Mouse (Mus musculus) yolk sac, embryonic 10.5 days (tissue): ENCODE measurements around the gene Arpp19.

Source experiments
- DNase-seq: peaks from one replicate; pipeline ENCODE4 v3.0.0-alpha.2; 2017; ENCODE audit warnings: low spot score

The Arpp19 gene

GRCm38 (mm10) chr9:75037451-75038356 is at the start of gene Arpp19:
Arpp19 (plus strand) TSS chr9:75037614.
- DNase-seq: peak; percentile 90

- no peak for DNase-seq
Observed at GRCm38 (mm10) chr9:74988893-74989460, 48.4 kb upstream of the Arpp19 start.

- no peak for DNase-seq
Observed at GRCm38 (mm10) chr9:74989990-74990389, 47.4 kb upstream of the Arpp19 start.

GRCm38 (mm10) chr9:74994611-74995257 is 42.7 kb upstream of the Arpp19 start:
- no peak for DNase-seq

- DNase-seq: no peak
Observed at GRCm38 (mm10) chr9:74996349-74996748, 41.1 kb upstream of the Arpp19 start.

- no peak for DNase-seq
Observed at GRCm38 (mm10) chr9:74997976-74998375, 39.4 kb upstream of the Arpp19 start.

- DNase-seq: no peak
Observed at GRCm38 (mm10) chr9:75001006-75001405, 36.4 kb upstream of the Arpp19 start.

GRCm38 (mm10) chr9:75001611-75002204 is 35.7 kb upstream of the Arpp19 start:
- DNase-seq: no peak

- no peak for DNase-seq
Observed at GRCm38 (mm10) chr9:75002262-75002661, 35.2 kb upstream of the Arpp19 start.

- DNase-seq: no peak
Observed at GRCm38 (mm10) chr9:75004203-75004602, 33.2 kb upstream of the Arpp19 start.

- DNase-seq: no peak
Observed at GRCm38 (mm10) chr9:75016591-75016990, 20.8 kb upstream of the Arpp19 start.

- no peak for DNase-seq
Observed at GRCm38 (mm10) chr9:75019181-75019580, 18.2 kb upstream of the Arpp19 start.

- no peak for DNase-seq
Observed at GRCm38 (mm10) chr9:75019592-75019991, 17.8 kb upstream of the Arpp19 start.

GRCm38 (mm10) chr9:75020561-75020960 is 16.9 kb upstream of the Arpp19 start:
- DNase-seq: no peak

GRCm38 (mm10) chr9:75022546-75022945 is 14.9 kb upstream of the Arpp19 start:
- no peak for DNase-seq

- peak; percentile 70 for DNase-seq
Observed at GRCm38 (mm10) chr9:75023150-75023894, 14.1 kb upstream of the Arpp19 start.

GRCm38 (mm10) chr9:75024089-75024488 is 13.3 kb upstream of the Arpp19 start:
- peak; percentile 85 for DNase-seq

GRCm38 (mm10) chr9:75025689-75026088 is 11.7 kb upstream of the Arpp19 start:
- no peak for DNase-seq

GRCm38 (mm10) chr9:75032408-75032807 is 5.0 kb upstream of the Arpp19 start:
- DNase-seq: no peak

GRCm38 (mm10) chr9:75033141-75033540 is 4.3 kb upstream of the Arpp19 start:
- DNase-seq: no peak

GRCm38 (mm10) chr9:75034691-75035090 is 2.7 kb upstream of the Arpp19 start:
- DNase-seq: no peak

GRCm38 (mm10) chr9:75035944-75036343 is 1.5 kb upstream of the Arpp19 start:
- DNase-seq: no peak
